Mouse (Mus musculus) T-cell, adult 2 months (primary cell): Measurements from ENCODE around the gene Stim1.
"Not testable (repeated sequence)": the region's sequence is repeated elsewhere in the genome, so short reads cannot be mapped to it uniquely, and the experiment has no call there.

Source experiments
- DNase-seq: peaks from one replicate; pipeline ENCODE4 v3.0.0; 2022; ENCODE audit warnings: low spot score

Gene Stim1

GRCm38 (mm10) chr7:102442432-102442831, 174.8 kb downstream of the Stim1 start:
- DNase-seq, result no peak

- DNase-seq, result no peak
Measured at GRCm38 (mm10) chr7:102444301-102444700, 176.7 kb downstream of the Stim1 start.

- no peak for DNase-seq
Measured at GRCm38 (mm10) chr7:102446438-102446837, 178.8 kb downstream of the Stim1 start.

- no peak for DNase-seq
Measured at GRCm38 (mm10) chr7:102458618-102459380, 191.2 kb downstream of the Stim1 start.

- DNase-seq, result no peak
Measured at GRCm38 (mm10) chr7:102467566-102467965, 200.0 kb downstream of the Stim1 start.

GRCm38 (mm10) chr7:102472675-102473074, 205.1 kb downstream of the Stim1 start:
- DNase-seq, result no peak

- no peak for DNase-seq
Measured at GRCm38 (mm10) chr7:102476601-102477000, 209.0 kb downstream of the Stim1 start.

- no peak for DNase-seq
Measured at GRCm38 (mm10) chr7:102477377-102477776, 209.8 kb downstream of the Stim1 start.

GRCm38 (mm10) chr7:102478425-102478824, 210.8 kb downstream of the Stim1 start:
- DNase-seq, result no peak

GRCm38 (mm10) chr7:102478926-102479325, 211.3 kb downstream of the Stim1 start:
- no peak for DNase-seq

- no peak for DNase-seq
Measured at GRCm38 (mm10) chr7:102479368-102480078, 211.9 kb downstream of the Stim1 start.

- no peak for DNase-seq
Measured at GRCm38 (mm10) chr7:102480821-102481220, 213.2 kb downstream of the Stim1 start.

- DNase-seq, result no peak
Measured at GRCm38 (mm10) chr7:102481579-102481978, 214.0 kb downstream of the Stim1 start, which contains the start of gene Olfr543. Gene Olfr543 (minus strand): TSS chr7:102481679.

- no peak for DNase-seq
Measured at GRCm38 (mm10) chr7:102483665-102484064, 216.1 kb downstream of the Stim1 start.

- DNase-seq, result not testable (repeated sequence)
Measured at GRCm38 (mm10) chr7:102484766-102485165, 217.2 kb downstream of the Stim1 start.

- no peak for DNase-seq
Measured at GRCm38 (mm10) chr7:102486105-102486504, 218.5 kb downstream of the Stim1 start.
